Mouse (Mus musculus) hindbrain, embryonic 13.5 days (tissue): Measurements from ENCODE around the gene Cd5. TPM values are rescaled to one million over a fixed set of nuclear protein-coding genes. Genes with fewer than 3 reads are reported as not detected.

Experiments used
- ATAC-seq: fragments of 200-750 bp; cut with Nextera tagmentation; 2 replicates; pipeline ENCODE4 v1.8.0; 2017; ENCODE audit warnings: moderate TSS enrichment; ENCODE audit not compliant: low FRiP score
- H3K27ac ChIP-seq: fragments of 300-500 bp; sonication (generic); 2 replicates; pipeline ENCODE4 v1.5.1; 2015; ENCODE audit warnings: inconsistent platforms, mild to moderate bottlenecking, moderate library complexity
- H3K27me3 ChIP-seq: fragments of 300-500 bp; sonication (generic); 2 replicates; pipeline ENCODE4 v1.6.1; 2015; ENCODE audit warnings: mild to moderate bottlenecking, inconsistent platforms
- H3K36me3 ChIP-seq: fragments of 300-500 bp; sonication (generic); 2 replicates; pipeline ENCODE4 v1.6.1; 2015; ENCODE audit warnings: mild to moderate bottlenecking, inconsistent platforms
- H3K4me1 ChIP-seq: fragments of 300-500 bp; sonication (generic); replicated peaks from 2 replicates; pipeline ENCODE4 v1.6.1; 2015; ENCODE audit warnings: inconsistent platforms
- H3K4me2 ChIP-seq: fragments of 300-500 bp; sonication (generic); 2 replicates; pipeline ENCODE4 v1.6.1; 2015; ENCODE audit warnings: inconsistent platforms, mild to moderate bottlenecking, moderate library complexity
- H3K4me3 ChIP-seq: fragments of 300-500 bp; sonication (generic); 2 replicates; pipeline ENCODE4 v1.5.1; 2015; ENCODE audit warnings: mild to moderate bottlenecking, inconsistent platforms
- H3K9ac ChIP-seq: fragments of 300-500 bp; sonication (generic); 2 replicates; pipeline ENCODE4 v1.6.1; 2015; ENCODE audit warnings: mild to moderate bottlenecking, inconsistent platforms
- H3K9me3 ChIP-seq: fragments of 300-500 bp; sonication (generic); 2 replicates; pipeline ENCODE4 v1.6.1; 2016; ENCODE audit warnings: inconsistent platforms
- WGBS: fragments of 180-500 bp; shearing (Covaris S2); methylation state at CpG from one replicate; pipeline ENCODE4 v1.1.7; 2015; 5-methylcytosine and 5-hydroxymethylcytosine counted together
- polyA plus RNA-seq: library from polyadenylated mRNA; unstranded; fragments of >200 nt; fragmentation: Nextera tagmentation; extraction: Ambion mirVana; gene quantifications from 2 replicates; pipeline ENCODE4 v1.2.1, GENCODE M21; 2015

The Cd5 gene
- polyA plus RNA-seq, 1 experiment from 2014 or later, result 0.35 TPM

- no peak overlapping the region for H3K4me2 ChIP-seq
These were observed 13.3 kb upstream of the Cd5 start for GRCm38 (mm10) chr19:10752106-10752505.

GRCm38 (mm10) chr19:10751607-10752006 lies 12.8 kb upstream of the Cd5 start:
- H3K27ac ChIP-seq, result no peak overlapping the region
- H3K9me3 ChIP-seq, result no peaks in the 10 kb centered on the region
- H3K4me2 ChIP-seq, result no peak overlapping the region
- H3K4me3 ChIP-seq, result no peak overlapping the region
- ATAC-seq, result no peak
- H3K4me1 ChIP-seq, result 0 out of 2 replicates have a peak, but pooled peaks cover 6% of the 10 kb centered on the region
- WGBS, result 93% methylated on average over 1 of the region's 1 CpGs
- no peaks in the 10 kb centered on the region for H3K36me3 ChIP-seq
- no peak overlapping the region for H3K9ac ChIP-seq
- H3K27me3 ChIP-seq, result no peaks in the 10 kb centered on the region

More at GRCm38 (mm10) chr19:10752106-10752505, 13.3 kb upstream of the Cd5 start:
- no peaks in the 10 kb centered on the region for H3K36me3 ChIP-seq
- H3K27me3 ChIP-seq, result no peaks in the 10 kb centered on the region
- H3K27ac ChIP-seq, result no peak overlapping the region
- 85% methylated on average over 6 of the region's 6 CpGs for WGBS
- H3K9me3 ChIP-seq, result no peaks in the 10 kb centered on the region
- ATAC-seq, result no peak
- H3K9ac ChIP-seq, result no peak overlapping the region
- H3K4me3 ChIP-seq, result no peak overlapping the region
- H3K4me1 ChIP-seq, result 0 out of 2 replicates have a peak, but pooled peaks cover 6% of the 10 kb centered on the region

GRCm38 (mm10) chr19:10750161-10750560 lies 11.4 kb upstream of the Cd5 start:
- H3K27me3 ChIP-seq, result no peaks in the 10 kb centered on the region
- no peak overlapping the region for H3K27ac ChIP-seq
- 0 out of 2 replicates have a peak, but pooled peaks cover 6% of the 10 kb centered on the region for H3K4me1 ChIP-seq
- no peak overlapping the region for H3K9ac ChIP-seq
- WGBS, result 88% methylated on average over 6 of the region's 6 CpGs
- no peak for ATAC-seq
- no peak overlapping the region for H3K4me2 ChIP-seq
- H3K36me3 ChIP-seq, result no peaks in the 10 kb centered on the region
- H3K4me3 ChIP-seq, result no peak overlapping the region
- no peaks in the 10 kb centered on the region for H3K9me3 ChIP-seq

- no peaks in the 10 kb centered on the region for H3K9me3 ChIP-seq
- no peaks in the 10 kb centered on the region for H3K27me3 ChIP-seq
- no peak overlapping the region for H3K9ac ChIP-seq
- WGBS, result 86% methylated on average over 6 of the region's 6 CpGs
- no peak overlapping the region for H3K4me3 ChIP-seq
- no peak overlapping the region for H3K4me2 ChIP-seq
- no peak overlapping the region for H3K27ac ChIP-seq
- H3K36me3 ChIP-seq, result no peaks in the 10 kb centered on the region
- H3K4me1 ChIP-seq, result 0 out of 2 replicates have a peak, but pooled peaks cover 6% of the 10 kb centered on the region
- ATAC-seq, result no peak
These were observed 10.5 kb upstream of the Cd5 start for GRCm38 (mm10) chr19:10749295-10749694.

- no peaks in the 10 kb centered on the region for H3K36me3 ChIP-seq
- no peak for ATAC-seq
- H3K9me3 ChIP-seq, result no peaks in the 10 kb centered on the region
- H3K9ac ChIP-seq, result no peak overlapping the region
- H3K4me1 ChIP-seq, result 0 out of 2 replicates have a peak, but pooled peaks cover 6% of the 10 kb centered on the region
- H3K4me2 ChIP-seq, result no peak overlapping the region
- WGBS, result 47% methylated on average over 11 of the region's 11 CpGs
- H3K27me3 ChIP-seq, result no peaks in the 10 kb centered on the region
- H3K4me3 ChIP-seq, result no peak overlapping the region
- H3K27ac ChIP-seq, result no peak overlapping the region
These were observed 9.8 kb upstream of the Cd5 start for GRCm38 (mm10) chr19:10748401-10749102.

GRCm38 (mm10) chr19:10747718-10748117 lies 8.9 kb upstream of the Cd5 start:
- no peak overlapping the region for H3K4me2 ChIP-seq
- no peak overlapping the region for H3K27ac ChIP-seq
- no peak for ATAC-seq
- H3K4me1 ChIP-seq, result 0 out of 2 replicates have a peak, but pooled peaks cover 6% of the 10 kb centered on the region
- H3K9me3 ChIP-seq, result no peaks in the 10 kb centered on the region
- WGBS, result 87% methylated on average over 6 of the region's 6 CpGs
- no peaks in the 10 kb centered on the region for H3K27me3 ChIP-seq
- H3K4me3 ChIP-seq, result no peak overlapping the region
- H3K9ac ChIP-seq, result no peak overlapping the region
- H3K36me3 ChIP-seq, result no peaks in the 10 kb centered on the region

- Histone ChIP-seq H3K36me3 (no peaks in the 10 kb centered on the region), H3K27ac (no peak overlapping the region), H3K9me3 (no peaks in the 10 kb centered on the region), H3K4me3 (no peak overlapping the region), H3K4me2 (no peak overlapping the region), H3K9ac (no peak overlapping the region), H3K27me3 (0 out of 2 replicates have a peak, but pooled peaks cover 3% of the 10 kb centered on the region), H3K4me1 (0 out of 2 replicates have a peak, but pooled peaks cover 6% of the 10 kb centered on the region)
- WGBS, result 85% methylated on average over 7 of the region's 7 CpGs
- no peak for ATAC-seq
These were observed 8.4 kb upstream of the Cd5 start for GRCm38 (mm10) chr19:10747182-10747581.

GRCm38 (mm10) chr19:10742565-10742964 lies 3.8 kb upstream of the Cd5 start:
- no peaks in the 10 kb centered on the region for H3K36me3 ChIP-seq
- no peak overlapping the region for H3K27ac ChIP-seq
- ATAC-seq, result no peak
- H3K9me3 ChIP-seq, result no peaks in the 10 kb centered on the region
- no peaks in the 10 kb centered on the region for H3K4me1 ChIP-seq
- 82% methylated on average over 3 of the region's 3 CpGs for WGBS
- no peak overlapping the region for H3K4me3 ChIP-seq
- H3K9ac ChIP-seq, result no peak overlapping the region
- H3K4me2 ChIP-seq, result no peak overlapping the region
- 0 out of 2 replicates have a peak, but pooled peaks cover 10% of the 10 kb centered on the region for H3K27me3 ChIP-seq

GRCm38 (mm10) chr19:10742145-10742544 lies 3.3 kb upstream of the Cd5 start:
- 87% methylated on average over 6 of the region's 6 CpGs for WGBS
- H3K27me3 ChIP-seq, result 0 out of 2 replicates have a peak, but pooled peaks cover 10% of the 10 kb centered on the region
- ATAC-seq, result no peak

GRCm38 (mm10) chr19:10740641-10741440 lies 2.0 kb upstream of the Cd5 start:
- Histone ChIP-seq H3K27me3 (0 out of 2 replicates have a peak, but pooled peaks cover 10% of the 10 kb centered on the region), H3K9ac (no peak overlapping the region), H3K27ac (no peak overlapping the region), H3K36me3 (no peaks in the 10 kb centered on the region), H3K9me3 (no peaks in the 10 kb centered on the region), H3K4me2 (no peak overlapping the region), H3K4me3 (no peak overlapping the region), H3K4me1 (no peaks in the 10 kb centered on the region)
- no peak for ATAC-seq
- WGBS, result 54% methylated on average over 11 of the region's 11 CpGs

More at GRCm38 (mm10) chr19:10742145-10742544, 3.3 kb upstream of the Cd5 start:
- Histone ChIP-seq H3K9me3 (no peaks in the 10 kb centered on the region), H3K9ac (no peak overlapping the region), H3K4me2 (no peak overlapping the region), H3K27ac (no peak overlapping the region), H3K4me3 (no peak overlapping the region), H3K4me1 (no peaks in the 10 kb centered on the region), H3K36me3 (no peaks in the 10 kb centered on the region)

- Histone ChIP-seq H3K36me3 (no peaks in the 10 kb centered on the region), H3K27ac (no peak overlapping the region), H3K4me2 (no peak overlapping the region), H3K9ac (no peak overlapping the region), H3K9me3 (no peaks in the 10 kb centered on the region), H3K4me3 (no peak overlapping the region), H3K27me3 (0 out of 2 replicates have a peak, but pooled peaks cover 10% of the 10 kb centered on the region), H3K4me1 (no peaks in the 10 kb centered on the region)
- ATAC-seq, result no peak
- WGBS, result 97% methylated on average over 4 of the region's 4 CpGs
These were observed 1.1 kb upstream of the Cd5 start for GRCm38 (mm10) chr19:10739916-10740315.

GRCm38 (mm10) chr19:10738038-10738437 lies 764 bp downstream of the Cd5 start:
- 93% methylated on average over 6 of the region's 6 CpGs for WGBS
- H3K9ac ChIP-seq, result no peak overlapping the region
- H3K4me3 ChIP-seq, result no peak overlapping the region
- H3K27ac ChIP-seq, result no peak overlapping the region
- no peak for ATAC-seq
- H3K4me1 ChIP-seq, result no peaks in the 10 kb centered on the region
- H3K9me3 ChIP-seq, result no peaks in the 10 kb centered on the region
- no peaks in the 10 kb centered on the region for H3K36me3 ChIP-seq
- H3K4me2 ChIP-seq, result no peak overlapping the region
- H3K27me3 ChIP-seq, result 0 out of 2 replicates have a peak, but pooled peaks cover 10% of the 10 kb centered on the region
